Mouse (Mus musculus) brain, adult 10 weeks (tissue): ENCODE measurements around the gene Dtx4. TPM values are rescaled to one million over a fixed set of nuclear protein-coding genes. Genes with fewer than 3 reads are reported as not detected.

ENCODE experiments used
- polyA plus RNA-seq: library from polyadenylated mRNA; stranded (reverse); fragments of 350-450 nt; fragmentation: Illumina TruSeq; extraction: RNeasy Lipid Tissue Mini Kit (QIAGEN cat#74804); gene quantifications from one replicate; pipeline ENCODE4 v1.2.3, GENCODE M21; 2015; ENCODE audit warnings: low read depth, low replicate concordance

The Dtx4 gene
- 21.8 TPM for polyA plus RNA-seq

DNA sequence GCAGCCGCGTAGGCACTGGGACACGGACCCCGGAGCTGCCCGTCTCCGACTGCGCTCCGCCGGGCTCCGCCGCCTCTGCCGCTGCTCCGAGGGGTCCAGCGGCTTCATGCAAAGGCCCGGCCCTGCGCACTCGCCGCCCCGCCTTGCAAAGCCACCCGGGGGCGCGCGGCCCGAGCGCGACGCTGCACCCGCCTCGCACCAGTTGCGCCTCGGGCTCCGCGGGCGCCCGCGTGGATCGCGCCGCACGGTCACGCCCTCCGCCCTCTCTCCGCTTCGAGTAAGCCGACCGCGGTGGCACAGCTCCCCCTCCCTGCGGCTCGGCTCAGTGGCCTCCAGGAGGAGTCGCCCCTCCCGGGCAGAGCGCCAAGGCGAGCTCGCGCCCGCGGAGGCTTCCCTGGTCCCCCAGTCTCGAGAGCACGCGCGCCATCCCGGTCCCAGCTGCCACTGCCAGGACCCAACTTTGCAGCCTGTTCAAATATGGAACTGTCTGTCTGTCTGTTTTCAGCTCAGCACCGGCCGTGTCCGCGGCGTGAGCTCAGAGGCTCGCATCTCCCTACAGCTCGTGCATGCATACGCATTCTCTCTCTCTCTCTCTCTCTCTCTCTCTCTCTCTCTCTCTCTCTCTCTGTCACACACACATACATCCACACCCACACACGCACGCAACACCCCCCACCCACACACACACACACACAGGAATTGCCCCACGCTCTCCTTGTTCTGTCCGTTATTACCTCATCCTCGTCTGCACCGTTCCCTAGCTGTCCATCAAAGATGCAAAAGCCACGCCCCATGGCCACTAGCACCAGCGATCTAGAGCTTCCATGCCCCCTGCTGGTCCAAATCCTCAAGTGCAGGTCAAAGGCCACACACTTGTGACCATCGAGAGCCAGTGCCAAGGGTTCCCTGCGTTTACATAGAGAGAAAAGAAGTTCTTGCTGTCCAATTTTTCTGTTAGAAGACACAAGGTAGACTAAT, at the start of gene Dtx4:
TSS of gene Dtx4 (minus strand) at position 85 of the 978 bp plus-strand sequence.

DNA sequence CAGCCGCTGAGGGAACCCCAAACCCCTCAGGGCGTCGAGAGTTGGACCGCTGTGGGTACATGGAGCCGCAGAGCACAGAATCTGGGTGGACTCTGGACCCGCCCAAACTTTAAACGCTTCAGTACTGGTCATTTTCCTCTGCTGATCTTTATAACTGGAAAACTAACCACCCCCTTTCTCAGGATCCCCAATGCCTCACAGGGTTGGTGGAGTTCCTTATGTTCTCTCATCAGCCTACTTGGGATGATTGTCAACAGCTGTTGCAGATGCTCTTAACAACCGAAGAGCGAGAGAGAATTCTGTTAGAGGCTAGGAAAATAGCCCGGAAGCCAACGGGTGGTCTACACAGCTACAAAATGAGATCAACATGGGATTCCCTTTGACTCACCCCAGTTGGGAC, 44.2 kb upstream of the Dtx4 start, which contains the start of gene Fam111a:
TSS of gene Fam111a (plus strand) at position 301 of the 400 bp plus-strand sequence.

DNA sequence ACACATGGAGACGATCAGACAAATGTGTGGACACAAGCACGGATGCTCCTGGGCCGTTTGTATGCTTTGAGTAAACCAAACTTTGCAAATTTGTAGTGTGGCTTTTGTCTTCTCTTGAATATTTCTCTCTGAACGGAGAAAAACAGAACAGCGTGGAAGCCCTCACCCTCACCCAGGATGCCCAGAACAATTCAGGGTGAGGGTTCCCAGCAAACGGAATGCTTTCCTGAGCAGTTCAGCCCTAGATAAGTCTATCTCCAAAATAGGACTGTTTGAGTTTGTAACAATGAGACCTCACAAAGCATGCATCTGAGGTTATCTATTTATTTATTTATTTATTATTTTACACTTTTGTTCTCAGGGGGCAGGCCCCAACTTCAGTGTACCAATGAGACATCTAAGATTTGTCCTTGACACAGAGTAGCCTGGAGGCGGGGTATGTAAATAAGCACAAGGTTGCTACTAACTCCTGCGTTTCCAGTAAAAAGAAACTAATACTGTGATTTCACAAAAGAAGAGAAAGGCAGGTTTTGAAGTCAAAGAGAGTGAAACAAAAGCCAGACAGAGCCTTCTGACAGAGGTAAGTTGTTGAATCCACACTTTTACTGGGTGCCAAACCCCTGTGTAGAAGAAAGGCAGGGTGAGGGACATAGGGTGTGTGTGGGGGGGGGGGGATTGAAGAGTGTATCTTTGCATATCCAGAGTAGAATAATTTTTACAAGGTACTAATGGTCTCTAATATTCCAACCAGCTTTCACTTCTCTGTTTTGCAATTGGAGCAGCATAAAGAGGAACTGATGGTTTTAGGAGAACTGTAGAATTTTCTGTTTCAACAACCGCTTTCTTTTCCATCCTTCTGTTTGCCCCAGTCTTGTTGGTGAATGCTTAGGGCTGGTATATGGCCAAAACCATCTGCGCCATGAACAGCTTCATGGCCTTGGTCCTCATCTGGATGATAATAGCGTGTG, 40.7 kb downstream of the Dtx4 start, which contains the start of gene Mpeg1:
TSS of gene Mpeg1 (plus strand) at position 498 of the 968 bp plus-strand sequence.

DNA sequence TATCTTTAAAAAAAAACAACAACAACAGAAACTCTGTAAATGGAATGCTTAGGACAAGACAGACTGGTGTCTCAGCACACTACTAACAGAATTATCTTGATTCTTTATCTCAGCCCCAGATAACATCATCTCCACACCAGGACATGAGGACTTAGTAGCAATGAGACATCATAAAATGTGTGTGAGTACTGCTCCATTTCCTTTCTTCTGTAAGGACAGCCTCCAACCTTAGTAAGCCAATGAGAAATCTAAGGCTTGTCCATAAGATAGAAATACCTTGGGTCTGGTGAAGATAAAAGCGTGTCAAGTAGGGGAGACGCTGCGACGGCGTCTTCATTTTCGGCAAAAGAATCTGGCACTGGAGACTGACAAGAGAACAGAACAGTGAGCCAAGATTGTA, 73.6 kb downstream of the Dtx4 start, which contains the start of gene Pfpl:
TSS of gene Pfpl (plus strand) at position 301 of the 400 bp plus-strand sequence.

DNA sequence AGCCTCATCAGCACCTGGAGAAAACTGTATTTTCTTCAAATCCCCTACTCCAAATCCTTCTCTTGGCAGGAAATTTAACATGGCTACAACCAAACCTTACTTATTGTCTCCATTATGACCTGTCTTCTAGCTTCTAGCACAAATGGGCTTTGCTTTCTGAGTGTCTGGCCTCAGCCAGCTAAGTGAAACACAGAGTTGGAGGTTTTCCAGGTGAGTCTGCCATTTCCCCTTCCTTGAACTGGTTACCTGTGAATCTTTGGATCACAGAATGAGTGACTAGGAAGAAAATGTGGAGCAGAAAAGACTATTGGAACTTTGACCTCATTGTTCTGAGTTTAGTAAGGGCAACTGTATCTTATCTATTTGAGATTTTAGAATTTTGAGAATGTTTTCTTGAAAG, 83.9 kb downstream of the Dtx4 start, which contains the start of gene Olfr1441:
TSS of gene Olfr1441 (plus strand) at position 73 of the 400 bp plus-strand sequence.

Other genes starting within 250 kb of the Dtx4 start
- not detected for gene Olfr235, start 240.4 kb downstream of the Dtx4 start, polyA plus RNA-seq
- gene Olfr1434, start 221.6 kb downstream of the Dtx4 start, polyA plus RNA-seq: not detected
- gene Olfr1436, start 202.3 kb downstream of the Dtx4 start, polyA plus RNA-seq: not detected
- not detected for gene Olfr1437, start 176.4 kb downstream of the Dtx4 start, polyA plus RNA-seq
- gene Olfr1438-ps1, start 165.5 kb downstream of the Dtx4 start, polyA plus RNA-seq: not detected
- gene Olfr1440, start 114.2 kb downstream of the Dtx4 start, polyA plus RNA-seq: not detected
- not detected for gene Olfr1441, start 84.0 kb downstream of the Dtx4 start, polyA plus RNA-seq
- not detected for gene Pfpl, start 73.5 kb downstream of the Dtx4 start, polyA plus RNA-seq
- gene Mpeg1, start 40.7 kb downstream of the Dtx4 start, polyA plus RNA-seq: 18.2 TPM
- gene Fam111a, start 44.3 kb upstream of the Dtx4 start, polyA plus RNA-seq: 2.2 TPM
- gene Gm4952, start 98.5 kb upstream of the Dtx4 start, polyA plus RNA-seq: not detected
- not detected for gene Glyat, start 131.9 kb upstream of the Dtx4 start, polyA plus RNA-seq
- gene Olfr1442, start 169.0 kb upstream of the Dtx4 start, polyA plus RNA-seq: not detected
- not detected for gene Olfr1443, start 176.7 kb upstream of the Dtx4 start, polyA plus RNA-seq
- not detected for gene Keg1, start 194.3 kb upstream of the Dtx4 start, polyA plus RNA-seq